31 mouse cellular contexts compared by ENCODE assay signal in genomic region chr2:169851606-169852005, GRCm38 (mm10).
"Had no signal": no experiment of that assay in that cellular context is flagged by ENCODE, and none has a peak within 500 bp of the region (broad histone marks: within the 10 kb centered on the region; RNA-seq: fewer than 3 reads in every experiment).

No protein-coding gene starts in this region.

- H3K36me3 ChIP-seq: limb, embryonic 10.5 days; limb, embryonic 12.5 days; limb, embryonic 13.5 days; limb, embryonic 15.5 days; liver, embryonic 12.5 days; liver, embryonic 13.5 days; liver, embryonic 15.5 days; lung, embryonic 15.5 days; midbrain, embryonic 10.5 days; midbrain, embryonic 12.5 days; midbrain, embryonic 13.5 days; midbrain, embryonic 15.5 days; neural tube, embryonic 12.5 days had no signal

- ATAC-seq: liver, embryonic 12.5 days; liver, postnatal 0 days; lung, postnatal 0 days; midbrain, embryonic 13.5 days; midbrain, embryonic 15.5 days; midbrain, embryonic 16.5 days had no signal

- DNase-seq: left cerebral cortex, postnatal 4 days; liver; liver, embryonic 13.5 days; liver, postnatal 0 days; lung, adult 18-20 months; lung, adult 2 months; lung, postnatal 14 days; lung, postnatal 36 days; lung, postnatal 4 days; midbrain, embryonic 14.5 days had no signal

- H3K9me3 ChIP-seq: limb, embryonic 10.5 days; limb, embryonic 12.5 days; limb, embryonic 13.5 days; limb, embryonic 15.5 days; liver, embryonic 12.5 days; liver, embryonic 13.5 days; liver, embryonic 15.5 days; lung, embryonic 15.5 days; midbrain, embryonic 10.5 days; midbrain, embryonic 12.5 days; midbrain, embryonic 13.5 days; midbrain, embryonic 15.5 days; neural tube, embryonic 12.5 days had no signal

- H3K27me3 ChIP-seq: limb, embryonic 12.5 days; liver, embryonic 12.5 days; liver, embryonic 13.5 days; liver, embryonic 15.5 days; lung, embryonic 15.5 days; megakaryocyte, embryonic 14.5 days; midbrain, embryonic 12.5 days; midbrain, embryonic 13.5 days; midbrain, embryonic 15.5 days; neural tube, embryonic 12.5 days had no signal

- H3K4me2 ChIP-seq: limb, embryonic 12.5 days; limb, embryonic 13.5 days; limb, embryonic 15.5 days; liver, embryonic 11.5 days; liver, embryonic 12.5 days; liver, embryonic 13.5 days; liver, embryonic 15.5 days; lung, embryonic 15.5 days; midbrain, embryonic 11.5 days; midbrain, embryonic 12.5 days; midbrain, embryonic 13.5 days; midbrain, embryonic 15.5 days; neural tube, embryonic 12.5 days had no signal

- H3K4me3 ChIP-seq: left cerebral cortex, adult 2 months; limb, embryonic 10.5 days; limb, embryonic 12.5 days; limb, embryonic 13.5 days; limb, embryonic 15.5 days; liver, embryonic 12.5 days; liver, embryonic 13.5 days; liver, embryonic 15.5 days; lung, embryonic 15.5 days; megakaryocyte, embryonic 14.5 days; midbrain, embryonic 10.5 days; midbrain, embryonic 12.5 days; midbrain, embryonic 13.5 days; midbrain, embryonic 15.5 days; myocyte; neural tube, embryonic 12.5 days had no signal

- H3K4me1 ChIP-seq: limb, embryonic 15.5 days; liver, embryonic 12.5 days; liver, embryonic 13.5 days; liver, embryonic 15.5 days; megakaryocyte, embryonic 14.5 days; midbrain, embryonic 10.5 days; midbrain, embryonic 12.5 days; midbrain, embryonic 13.5 days; neural tube, embryonic 12.5 days had no signal

- H3K9ac ChIP-seq: limb, embryonic 12.5 days; limb, embryonic 13.5 days; limb, embryonic 15.5 days; liver, embryonic 12.5 days; liver, embryonic 13.5 days; liver, embryonic 14.5 days; liver, embryonic 15.5 days; liver, postnatal 0 days; lung, embryonic 15.5 days; midbrain, embryonic 12.5 days; midbrain, embryonic 13.5 days; midbrain, embryonic 15.5 days; neural tube, embryonic 12.5 days had no signal

- H3K27ac ChIP-seq: left cerebral cortex, adult 2 months; limb, embryonic 10.5 days; limb, embryonic 12.5 days; limb, embryonic 13.5 days; limb, embryonic 15.5 days; liver, embryonic 12.5 days; liver, embryonic 13.5 days; liver, embryonic 14.5 days; liver, embryonic 15.5 days; lung, embryonic 15.5 days; macrophage; midbrain, embryonic 10.5 days; midbrain, embryonic 12.5 days; midbrain, embryonic 13.5 days; midbrain, embryonic 15.5 days; neural tube, embryonic 12.5 days had no signal
